Mouse (Mus musculus): ENCODE measurements around the gene Plxna4. TPM values are rescaled to one million over a fixed set of nuclear protein-coding genes. Genes with fewer than 3 reads are reported as not detected.

Plxna4 gene
- polyA plus RNA-seq, 1 experiment: 3.5 TPM

GRCm38 (mm10) chr6:32271463-32271862 is 316.5 kb downstream of the Plxna4 start:
- H3K4me1 ChIP-seq: no peaks in the 10 kb centered on the region
- 0 out of 2 replicates have a peak, but pooled peaks cover 4% of the 10 kb centered on the region for H3K9me3 ChIP-seq
- TF ChIP-seq FLI1 (IDR thresholded peaks at IDR 0.05; ENCODE audit: low read length) (no peak), GATA1 (IDR thresholded peaks at IDR 0.05; ENCODE audit: borderline replicate concordance, low read length) (no peak)
- H3K36me3 ChIP-seq (replicated peaks; ENCODE audit: low read length): no peaks in the 10 kb centered on the region
- no peak overlapping the region for H3K4me3 ChIP-seq (replicated peaks)
- H3K27me3 ChIP-seq (replicated peaks): no peaks in the 10 kb centered on the region

GRCm38 (mm10) chr6:32266085-32266484 is 321.9 kb downstream of the Plxna4 start:
- 0 out of 2 replicates have a peak, but pooled peaks cover 4% of the 10 kb centered on the region for H3K9me3 ChIP-seq
- no peak overlapping the region for H3K4me3 ChIP-seq (replicated peaks)
- peaks cover 2% of the 10 kb centered on the region for H3K36me3 ChIP-seq (replicated peaks; ENCODE audit: low read length)
- H3K27me3 ChIP-seq (replicated peaks): peaks cover 4% of the 10 kb centered on the region
- TF ChIP-seq FLI1 (IDR thresholded peaks at IDR 0.05; ENCODE audit: low read length): no peak
- H3K4me1 ChIP-seq: 0 out of 2 replicates have a peak, but pooled peaks cover 3% of the 10 kb centered on the region

- Histone ChIP-seq H3K9me3 (no peaks in the 10 kb centered on the region), H3K27me3 (replicated peaks) (peaks cover 10% of the 10 kb centered on the region), H3K4me3 (replicated peaks) (no peak overlapping the region), H3K36me3 (replicated peaks; ENCODE audit: low read length) (peaks cover 2% of the 10 kb centered on the region), H3K4me1 (0 out of 2 replicates have a peak, but pooled peaks cover 3% of the 10 kb centered on the region)
- TF ChIP-seq GATA1 (IDR thresholded peaks at IDR 0.05; ENCODE audit: borderline replicate concordance, low read length) (no peak), FLI1 (IDR thresholded peaks at IDR 0.05; ENCODE audit: low read length) (no peak)
Measured at GRCm38 (mm10) chr6:32261339-32261738, 326.7 kb downstream of the Plxna4 start.

GRCm38 (mm10) chr6:32260341-32260740 is 327.7 kb downstream of the Plxna4 start:
- Histone ChIP-seq H3K4me1 (peaks cover 4% of the 10 kb centered on the region; the same call in 1 of the 2 replicates), H3K9me3 (no peaks in the 10 kb centered on the region), H3K36me3 (replicated peaks; ENCODE audit: low read length) (no peaks in the 10 kb centered on the region), H3K4me3 (replicated peaks) (no peak overlapping the region), H3K27me3 (replicated peaks) (peaks cover 7% of the 10 kb centered on the region)
- TF ChIP-seq GATA1 (IDR thresholded peaks at IDR 0.05; ENCODE audit: borderline replicate concordance, low read length): no peak
- no peak for TF ChIP-seq FLI1 (IDR thresholded peaks at IDR 0.05; ENCODE audit: low read length)

- TF ChIP-seq GATA1 (IDR thresholded peaks at IDR 0.05; ENCODE audit: borderline replicate concordance, low read length) (no peak), FLI1 (IDR thresholded peaks at IDR 0.05; ENCODE audit: low read length) (no peak)
- Histone ChIP-seq H3K36me3 (replicated peaks; ENCODE audit: low read length) (no peaks in the 10 kb centered on the region), H3K4me3 (replicated peaks) (no peak overlapping the region), H3K9me3 (no peaks in the 10 kb centered on the region), H3K27me3 (replicated peaks) (peaks cover 7% of the 10 kb centered on the region), H3K4me1 (peaks cover 9% of the 10 kb centered on the region; the same call in 1 of the 2 replicates)
Measured at GRCm38 (mm10) chr6:32255191-32255590, 332.8 kb downstream of the Plxna4 start.

GRCm38 (mm10) chr6:32252168-32252567 is 335.8 kb downstream of the Plxna4 start:
- Histone ChIP-seq H3K4me1 (peaks cover 11% of the 10 kb centered on the region; the same call in 1 of the 2 replicates), H3K9me3 (no peaks in the 10 kb centered on the region), H3K27me3 (replicated peaks) (peaks cover 1% of the 10 kb centered on the region), H3K36me3 (replicated peaks; ENCODE audit: low read length) (no peaks in the 10 kb centered on the region), H3K4me3 (replicated peaks) (no peak overlapping the region)
- no peak for TF ChIP-seq GATA1 (IDR thresholded peaks at IDR 0.05; ENCODE audit: borderline replicate concordance, low read length)
- no peak for TF ChIP-seq FLI1 (IDR thresholded peaks at IDR 0.05; ENCODE audit: low read length)

- Histone ChIP-seq H3K4me3 (replicated peaks) (no peak overlapping the region), H3K36me3 (replicated peaks; ENCODE audit: low read length) (no peaks in the 10 kb centered on the region), H3K9me3 (no peaks in the 10 kb centered on the region), H3K4me1 (peaks cover 11% of the 10 kb centered on the region; the same call in 1 of the 2 replicates), H3K27me3 (replicated peaks) (peaks cover 1% of the 10 kb centered on the region)
- TF ChIP-seq FLI1 (IDR thresholded peaks at IDR 0.05; ENCODE audit: low read length): no peak
- no peak for TF ChIP-seq GATA1 (IDR thresholded peaks at IDR 0.05; ENCODE audit: borderline replicate concordance, low read length)
Measured at GRCm38 (mm10) chr6:32251674-32252073, 336.3 kb downstream of the Plxna4 start.

GRCm38 (mm10) chr6:32246036-32246435 is 342.0 kb downstream of the Plxna4 start:
- Histone ChIP-seq H3K4me1 (0 out of 2 replicates have a peak, but pooled peaks cover 3% of the 10 kb centered on the region), H3K9me3 (no peaks in the 10 kb centered on the region), H3K4me3 (replicated peaks) (no peak overlapping the region), H3K36me3 (replicated peaks; ENCODE audit: low read length) (peaks cover 3% of the 10 kb centered on the region), H3K27me3 (replicated peaks) (peaks cover 1% of the 10 kb centered on the region)
- TF ChIP-seq FLI1 (IDR thresholded peaks at IDR 0.05; ENCODE audit: low read length) (no peak), GATA1 (IDR thresholded peaks at IDR 0.05; ENCODE audit: borderline replicate concordance, low read length) (no peak)

GRCm38 (mm10) chr6:32243040-32243439 is 345.0 kb downstream of the Plxna4 start:
- H3K4me1 ChIP-seq: no peaks in the 10 kb centered on the region
- H3K4me3 ChIP-seq (replicated peaks): no peak overlapping the region
- H3K27me3 ChIP-seq (replicated peaks): no peaks in the 10 kb centered on the region
- H3K36me3 ChIP-seq (replicated peaks; ENCODE audit: low read length): peaks cover 16% of the 10 kb centered on the region
- H3K9me3 ChIP-seq: no peaks in the 10 kb centered on the region
- TF ChIP-seq GATA1 (IDR thresholded peaks at IDR 0.05; ENCODE audit: borderline replicate concordance, low read length) (no peak), FLI1 (IDR thresholded peaks at IDR 0.05; ENCODE audit: low read length) (no peak)

GRCm38 (mm10) chr6:32231383-32231782 is 356.6 kb downstream of the Plxna4 start:
- Histone ChIP-seq H3K27me3 (replicated peaks) (no peaks in the 10 kb centered on the region), H3K4me1 (no peaks in the 10 kb centered on the region), H3K9me3 (no peaks in the 10 kb centered on the region), H3K4me3 (replicated peaks) (no peak overlapping the region), H3K36me3 (replicated peaks; ENCODE audit: low read length) (peaks cover 77% of the 10 kb centered on the region)
- no peak for TF ChIP-seq GATA1 (IDR thresholded peaks at IDR 0.05; ENCODE audit: borderline replicate concordance, low read length)
- no peak for TF ChIP-seq FLI1 (IDR thresholded peaks at IDR 0.05; ENCODE audit: low read length)

- H3K9me3 ChIP-seq: no peaks in the 10 kb centered on the region
- H3K36me3 ChIP-seq (replicated peaks; ENCODE audit: low read length): peaks cover 64% of the 10 kb centered on the region
- H3K4me1 ChIP-seq: no peaks in the 10 kb centered on the region
- TF ChIP-seq FLI1 (IDR thresholded peaks at IDR 0.05; ENCODE audit: low read length): no peak
- TF ChIP-seq GATA1 (IDR thresholded peaks at IDR 0.05; ENCODE audit: borderline replicate concordance, low read length): no peak
- peaks cover 2% of the 10 kb centered on the region for H3K27me3 ChIP-seq (replicated peaks)
- H3K4me3 ChIP-seq (replicated peaks): no peak overlapping the region
Measured at GRCm38 (mm10) chr6:32226636-32227035, 361.4 kb downstream of the Plxna4 start.
